In the genomic region with DNA sequence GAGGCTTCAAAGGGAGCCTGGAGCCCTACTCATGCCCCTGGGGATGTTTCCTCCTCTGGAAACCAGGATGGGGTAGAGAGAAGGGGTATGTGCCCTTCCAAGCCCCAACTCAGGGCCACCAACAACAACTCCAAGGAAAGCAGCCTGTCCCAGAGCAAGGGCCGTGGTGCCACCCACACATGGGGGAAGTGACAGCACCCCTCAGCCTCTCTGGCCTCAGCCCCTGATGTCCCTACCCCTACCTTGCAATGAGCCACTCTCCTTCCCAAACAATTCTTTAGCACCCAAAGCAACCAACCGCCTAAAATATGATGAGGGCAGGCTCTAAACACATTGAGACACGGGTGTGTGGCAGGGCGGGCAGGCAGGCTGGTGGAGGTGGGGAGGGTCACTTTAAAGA, we compare ENCODE assay signal across 8 mouse cellular contexts. TPM values are rescaled to one million over a fixed set of nuclear protein-coding genes. Genes with fewer than 3 reads are reported as not detected.
DNase-seq lines count a peak whose midpoint lies in the region; ATAC-seq lines count a peak whose summit lies in the region.

No protein-coding gene starts in this region.

- no peak for ATAC-seq in heart, embryonic 15.5 days (replicated peaks; ENCODE audit: insufficient number of reproducible peaks, insufficient read depth, low FRiP score, low read depth)
- no peak for ATAC-seq in embryonic facial prominence, embryonic 15.5 days (ENCODE audit: insufficient number of reproducible peaks, low FRiP score, low TSS enrichment, low read depth)
- no peak for ATAC-seq in hindbrain, embryonic 14.5 days (ENCODE audit: low FRiP score)
- no peak for ATAC-seq in midbrain, embryonic 15.5 days (replicated peaks)

- peak overlapping the region; percentile 45 for H3K4me3 ChIP-seq in heart, embryonic 15.5 days
- H3K4me3 ChIP-seq in embryonic facial prominence, embryonic 15.5 days (replicated peaks) = peak overlapping the region; percentile 50
- H3K4me3 ChIP-seq in hindbrain, embryonic 14.5 days (replicated peaks; ENCODE audit: low read length) = peak overlapping the region; percentile 55
- H3K4me3 ChIP-seq in midbrain, embryonic 15.5 days = peak overlapping the region; percentile 77

- H3K27me3 ChIP-seq in heart, embryonic 15.5 days = no peaks in the 10 kb centered on the region
- no peaks in the 10 kb centered on the region for H3K27me3 ChIP-seq in embryonic facial prominence, embryonic 15.5 days
- peaks cover 12% of the 10 kb centered on the region for H3K27me3 ChIP-seq in hindbrain, embryonic 14.5 days (ENCODE audit: control insufficient read depth, insufficient read depth, low read length)
- H3K27me3 ChIP-seq in midbrain, embryonic 15.5 days (replicated peaks) = peaks cover 13% of the 10 kb centered on the region

- peaks cover 20% of the 10 kb centered on the region for H3K36me3 ChIP-seq in heart, embryonic 15.5 days
- H3K36me3 ChIP-seq in embryonic facial prominence, embryonic 15.5 days = peaks cover 27% of the 10 kb centered on the region
- peaks cover 24% of the 10 kb centered on the region for H3K36me3 ChIP-seq in hindbrain, embryonic 14.5 days (replicated peaks; ENCODE audit: control insufficient read depth, insufficient read depth)
- peaks cover 12% of the 10 kb centered on the region for H3K36me3 ChIP-seq in midbrain, embryonic 15.5 days (replicated peaks)

- peak overlapping the region; percentile 36; the same call in 1 of the 2 replicates for H3K9ac ChIP-seq in heart, embryonic 15.5 days
- H3K9ac ChIP-seq in embryonic facial prominence, embryonic 15.5 days = peak overlapping the region; percentile 24; the same call in 1 of the 2 replicates
- H3K9ac ChIP-seq in hindbrain, embryonic 14.5 days = peak overlapping the region; percentile 79
- peak overlapping the region; percentile 87 for H3K9ac ChIP-seq in midbrain, embryonic 15.5 days

- peak overlapping the region; percentile 70 for H3K4me2 ChIP-seq in heart, embryonic 15.5 days
- H3K4me2 ChIP-seq in embryonic facial prominence, embryonic 15.5 days (replicated peaks) = peak overlapping the region; percentile 88
- peak overlapping the region; percentile 78 for H3K4me2 ChIP-seq in hindbrain, embryonic 14.5 days (replicated peaks)
- peak overlapping the region; percentile 89 for H3K4me2 ChIP-seq in midbrain, embryonic 15.5 days

- 56% methylated on average over 4 of the region's 4 CpGs for WGBS in heart, embryonic 15.5 days
- 28% methylated on average over 4 of the region's 4 CpGs for WGBS in embryonic facial prominence, embryonic 15.5 days
- 17% methylated on average over 4 of the region's 4 CpGs for WGBS in hindbrain, embryonic 14.5 days
- WGBS in midbrain, embryonic 15.5 days = 11% methylated on average over 4 of the region's 4 CpGs

- no peak for DNase-seq in heart, adult 18-20 months
- no peak for DNase-seq in hindbrain, embryonic 14.5 days (ENCODE audit: low spot score)
- no peak for DNase-seq in gastrocnemius, postnatal 10 days
- no peak for DNase-seq in MN1 (ENCODE audit: low spot score)
- DNase-seq in right cerebral cortex, postnatal 25 days = no peak

- H3K4me1 ChIP-seq in heart, embryonic 15.5 days (replicated peaks) = peaks cover 56% of the 10 kb centered on the region
- peaks cover 57% of the 10 kb centered on the region for H3K4me1 ChIP-seq in embryonic facial prominence, embryonic 15.5 days
- H3K4me1 ChIP-seq in hindbrain, embryonic 14.5 days (replicated peaks; ENCODE audit: control insufficient read depth, insufficient read depth, low read length) = peaks cover 37% of the 10 kb centered on the region
- H3K4me1 ChIP-seq in midbrain, embryonic 15.5 days = peaks cover 47% of the 10 kb centered on the region

- no peak overlapping the region for H3K27ac ChIP-seq in heart, embryonic 15.5 days
- no peak overlapping the region for H3K27ac ChIP-seq in embryonic facial prominence, embryonic 15.5 days (replicated peaks)
- peak overlapping the region; percentile 78 for H3K27ac ChIP-seq in hindbrain, embryonic 14.5 days
- H3K27ac ChIP-seq in midbrain, embryonic 15.5 days = peak overlapping the region; percentile 81

- H3K9me3 ChIP-seq in heart, embryonic 15.5 days (replicated peaks) = no peaks in the 10 kb centered on the region
- no peaks in the 10 kb centered on the region for H3K9me3 ChIP-seq in embryonic facial prominence, embryonic 15.5 days (replicated peaks)
- H3K9me3 ChIP-seq in hindbrain, embryonic 14.5 days (ENCODE audit: control insufficient read depth, low read length) = no peaks in the 10 kb centered on the region
- no peaks in the 10 kb centered on the region for H3K9me3 ChIP-seq in midbrain, embryonic 15.5 days

RNA-seq across cellular contexts. Expression of a gene that starts 6.1 kb away (rescaled TPM):
- 22.9 and 31.6 TPM in 2 replicates for polyA plus RNA-seq in heart, embryonic 15.5 days (2015; fragmentation: Nextera tagmentation; extraction: Ambion mirVana)
- 10 to 100 TPM; 11.9 to 16.6 TPM for total RNA-seq in heart, adult 18-20 months (2021)
- polyA plus RNA-seq in embryonic facial prominence, embryonic 15.5 days (2015; fragmentation: Nextera tagmentation; extraction: Ambion mirVana) = 31.0 and 31.1 TPM in 2 replicates
- 65.2 and 68.7 TPM in 2 replicates for polyA plus RNA-seq in hindbrain, embryonic 14.5 days (2014; fragmentation: Nextera tagmentation; extraction: Ambion mirVana)
- polyA plus RNA-seq in midbrain, embryonic 15.5 days (2015; fragmentation: Nextera tagmentation; extraction: Ambion mirVana) = 92.9 and 99.7 TPM in 2 replicates
- 10 to 100 TPM; 11.4 TPM for total RNA-seq in gastrocnemius, postnatal 10 days (2021)

RNA-seq across cellular contexts. Expression of a gene that starts 12.8 kb away (rescaled TPM):
- polyA plus RNA-seq in heart, embryonic 15.5 days (2015; fragmentation: Nextera tagmentation; extraction: Ambion mirVana) = 107 and 122 TPM in 2 replicates
- 10 to 100 TPM; 62.3 to 65.6 TPM for total RNA-seq in heart, adult 18-20 months (2021)
- 132 and 135 TPM in 2 replicates for polyA plus RNA-seq in embryonic facial prominence, embryonic 15.5 days (2015; fragmentation: Nextera tagmentation; extraction: Ambion mirVana)
- polyA plus RNA-seq in hindbrain, embryonic 14.5 days (2014; fragmentation: Nextera tagmentation; extraction: Ambion mirVana) = 111 TPM in 2 replicates
- polyA plus RNA-seq in midbrain, embryonic 15.5 days (2015; fragmentation: Nextera tagmentation; extraction: Ambion mirVana) = 117 and 122 TPM in 2 replicates
- total RNA-seq in gastrocnemius, postnatal 10 days (2021) = 10 to 100 TPM; 37.6 to 43.6 TPM

RNA-seq across cellular contexts. Expression of a gene that starts 31.8 kb away (rescaled TPM):
- polyA plus RNA-seq in heart, embryonic 15.5 days (2015; fragmentation: Nextera tagmentation; extraction: Ambion mirVana) = 77.7 and 88.6 TPM in 2 replicates
- 10 to 100 TPM; 66.6 to 74.8 TPM for total RNA-seq in heart, adult 18-20 months (2021)
- 81.7 and 92.5 TPM in 2 replicates for polyA plus RNA-seq in embryonic facial prominence, embryonic 15.5 days (2015; fragmentation: Nextera tagmentation; extraction: Ambion mirVana)
- 151 and 171 TPM in 2 replicates for polyA plus RNA-seq in hindbrain, embryonic 14.5 days (2014; fragmentation: Nextera tagmentation; extraction: Ambion mirVana)
- 211 and 217 TPM in 2 replicates for polyA plus RNA-seq in midbrain, embryonic 15.5 days (2015; fragmentation: Nextera tagmentation; extraction: Ambion mirVana)
- total RNA-seq in gastrocnemius, postnatal 10 days (2021) = 10 to 100 TPM; 32.5 to 33.1 TPM

RNA-seq across cellular contexts. Expression of a gene that starts 31.9 kb away (rescaled TPM):
- 163 and 166 TPM in 2 replicates for polyA plus RNA-seq in heart, embryonic 15.5 days (2015; fragmentation: Nextera tagmentation; extraction: Ambion mirVana)
- 100 to 1,000 TPM; 627 to 660 TPM for total RNA-seq in heart, adult 18-20 months (2021)
- 78.0 and 80.7 TPM in 2 replicates for polyA plus RNA-seq in embryonic facial prominence, embryonic 15.5 days (2015; fragmentation: Nextera tagmentation; extraction: Ambion mirVana)
- polyA plus RNA-seq in hindbrain, embryonic 14.5 days (2014; fragmentation: Nextera tagmentation; extraction: Ambion mirVana) = 59.1 and 59.8 TPM in 2 replicates
- 56.8 and 58.3 TPM in 2 replicates for polyA plus RNA-seq in midbrain, embryonic 15.5 days (2015; fragmentation: Nextera tagmentation; extraction: Ambion mirVana)
- total RNA-seq in gastrocnemius, postnatal 10 days (2021) = 100 to 1,000 TPM; 255 to 307 TPM

RNA-seq across cellular contexts. Expression of a gene that starts 47.9 kb away (rescaled TPM):
- 18.6 and 25.1 TPM in 2 replicates for polyA plus RNA-seq in heart, embryonic 15.5 days (2015; fragmentation: Nextera tagmentation; extraction: Ambion mirVana)
- 1 to 10 TPM; 3.8 to 4.1 TPM for total RNA-seq in heart, adult 18-20 months (2021)
- polyA plus RNA-seq in embryonic facial prominence, embryonic 15.5 days (2015; fragmentation: Nextera tagmentation; extraction: Ambion mirVana) = 42.3 and 44.6 TPM in 2 replicates
- polyA plus RNA-seq in hindbrain, embryonic 14.5 days (2014; fragmentation: Nextera tagmentation; extraction: Ambion mirVana) = 7.1 and 9.0 TPM in 2 replicates
- polyA plus RNA-seq in midbrain, embryonic 15.5 days (2015; fragmentation: Nextera tagmentation; extraction: Ambion mirVana) = 4.9 and 6.0 TPM in 2 replicates
- total RNA-seq in gastrocnemius, postnatal 10 days (2021) = 10 to 100 TPM; 10.3 to 15.1 TPM

Comparison
In these comparisons a context has a peak if more than half of its experiments do, and no peak if none do; other contexts are left out.
1. H3K27ac ChIP-seq: peak in hindbrain, embryonic 14.5 days (single experiment) and midbrain, embryonic 15.5 days (single experiment); none in heart, embryonic 15.5 days (single experiment) and embryonic facial prominence, embryonic 15.5 days (single experiment).
2. H3K9ac ChIP-seq: peak in every context shown above with its lines; median percentile 87 in midbrain, embryonic 15.5 days; 79 in hindbrain, embryonic 14.5 days; 36 in heart, embryonic 15.5 days; 24 in embryonic facial prominence, embryonic 15.5 days.
3. Peak in every context shown above with its lines, with median percentiles within 50 percentile points of each other: H3K4me2 ChIP-seq and H3K4me3 ChIP-seq.